Mouse (Mus musculus): Measurements from ENCODE around the gene Camk1d. TPM values are rescaled to one million over a fixed set of nuclear protein-coding genes. Genes with fewer than 3 reads are reported as not detected.
A peak's percentile ranks its signal among the peaks of the same experiment; 100 is the strongest.

Camk1d gene
- polyA plus RNA-seq, 1 experiment from 2014 or later: 2.2 TPM

GRCm38 (mm10) chr2:5640586-5640985 is 73.7 kb downstream of the Camk1d start:
- no peaks in the 10 kb centered on the region for H3K27me3 ChIP-seq (replicated peaks)
- H3K27ac ChIP-seq (replicated peaks): no peak overlapping the region
- H3K36me3 ChIP-seq: no peaks in the 10 kb centered on the region
- no peaks in the 10 kb centered on the region for H3K9me3 ChIP-seq
- H3K9ac ChIP-seq: no peak overlapping the region
- WGBS: 87% methylated on average over 5 of the region's 5 CpGs
- H3K4me2 ChIP-seq: no peak overlapping the region
- H3K4me1 ChIP-seq: peaks cover 11% of the 10 kb centered on the region
- no peak overlapping the region for H3K4me3 ChIP-seq
- no peak for ATAC-seq (ENCODE audit: extremely low read depth, insufficient number of reproducible peaks, low FRiP score, low TSS enrichment)

- 74% methylated on average over 14 of the region's 14 CpGs for WGBS
Observed at GRCm38 (mm10) chr2:5636801-5637742, 77.2 kb downstream of the Camk1d start.

GRCm38 (mm10) chr2:5632355-5632684 is 82.0 kb downstream of the Camk1d start:
- WGBS: 83% methylated on average over 6 of the region's 6 CpGs
- Histone ChIP-seq H3K4me1 (0 out of 2 replicates have a peak, but pooled peaks cover 2% of the 10 kb centered on the region), H3K36me3 (no peaks in the 10 kb centered on the region), H3K4me2 (no peak overlapping the region), H3K9me3 (no peaks in the 10 kb centered on the region), H3K27ac (replicated peaks) (no peak overlapping the region), H3K9ac (no peak overlapping the region), H3K27me3 (replicated peaks) (no peaks in the 10 kb centered on the region), H3K4me3 (no peak overlapping the region)
- no peak for ATAC-seq (ENCODE audit: extremely low read depth, insufficient number of reproducible peaks, low FRiP score, low TSS enrichment)

More at GRCm38 (mm10) chr2:5636801-5637742, 77.2 kb downstream of the Camk1d start:
- H3K9me3 ChIP-seq: no peaks in the 10 kb centered on the region
- no peak overlapping the region for H3K4me3 ChIP-seq
- H3K36me3 ChIP-seq: no peaks in the 10 kb centered on the region
- no peak overlapping the region for H3K4me2 ChIP-seq
- no peak for ATAC-seq (ENCODE audit: extremely low read depth, insufficient number of reproducible peaks, low FRiP score, low TSS enrichment)
- no peaks in the 10 kb centered on the region for H3K27me3 ChIP-seq (replicated peaks)
- peaks cover 11% of the 10 kb centered on the region for H3K4me1 ChIP-seq
- H3K9ac ChIP-seq: no peak overlapping the region
- H3K27ac ChIP-seq (replicated peaks): no peak overlapping the region

GRCm38 (mm10) chr2:5631676-5632354 is 82.5 kb downstream of the Camk1d start:
- Histone ChIP-seq H3K4me3 (no peak overlapping the region), H3K4me1 (0 out of 2 replicates have a peak, but pooled peaks cover 2% of the 10 kb centered on the region), H3K27me3 (replicated peaks) (no peaks in the 10 kb centered on the region), H3K4me2 (no peak overlapping the region), H3K9ac (no peak overlapping the region), H3K36me3 (no peaks in the 10 kb centered on the region), H3K27ac (replicated peaks) (no peak overlapping the region), H3K9me3 (0 out of 2 replicates have a peak, but pooled peaks cover 4% of the 10 kb centered on the region)
- 77% methylated on average over 11 of the region's 11 CpGs for WGBS
- no peak for ATAC-seq (ENCODE audit: extremely low read depth, insufficient number of reproducible peaks, low FRiP score, low TSS enrichment)

DNA sequence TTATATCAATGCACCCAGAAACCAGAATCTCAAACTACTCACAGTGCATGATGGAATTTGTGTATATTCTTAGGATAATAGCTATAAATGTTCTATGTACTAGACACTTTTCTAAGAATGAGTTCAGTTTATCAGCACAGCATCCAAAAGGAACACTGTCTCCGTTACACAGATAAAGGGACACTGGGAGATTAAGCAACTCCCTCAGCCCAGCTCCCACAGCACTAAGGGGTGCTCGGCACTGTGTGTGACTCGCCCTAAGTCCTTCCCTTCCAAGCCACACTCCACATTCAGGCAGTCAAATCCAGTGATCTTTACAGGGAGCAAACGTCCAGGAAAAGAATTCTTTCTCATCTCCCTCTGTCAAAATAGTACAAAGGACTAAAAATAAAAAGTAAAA is 83.6 kb downstream of the Camk1d start:
- ATAC-seq (ENCODE audit: extremely low read depth, insufficient number of reproducible peaks, low FRiP score, low TSS enrichment): no peak
- H3K9ac ChIP-seq: no peak overlapping the region
- WGBS: 35% methylated on average over 4 of the region's 4 CpGs
- 0 out of 2 replicates have a peak, but pooled peaks cover 6% of the 10 kb centered on the region for H3K9me3 ChIP-seq
- H3K27me3 ChIP-seq (replicated peaks): no peaks in the 10 kb centered on the region
- 0 out of 2 replicates have a peak, but pooled peaks cover 2% of the 10 kb centered on the region for H3K4me1 ChIP-seq
- H3K27ac ChIP-seq (replicated peaks): no peak overlapping the region
- no peak overlapping the region for H3K4me3 ChIP-seq
- H3K36me3 ChIP-seq: no peaks in the 10 kb centered on the region
- H3K4me2 ChIP-seq: no peak overlapping the region

DNA sequence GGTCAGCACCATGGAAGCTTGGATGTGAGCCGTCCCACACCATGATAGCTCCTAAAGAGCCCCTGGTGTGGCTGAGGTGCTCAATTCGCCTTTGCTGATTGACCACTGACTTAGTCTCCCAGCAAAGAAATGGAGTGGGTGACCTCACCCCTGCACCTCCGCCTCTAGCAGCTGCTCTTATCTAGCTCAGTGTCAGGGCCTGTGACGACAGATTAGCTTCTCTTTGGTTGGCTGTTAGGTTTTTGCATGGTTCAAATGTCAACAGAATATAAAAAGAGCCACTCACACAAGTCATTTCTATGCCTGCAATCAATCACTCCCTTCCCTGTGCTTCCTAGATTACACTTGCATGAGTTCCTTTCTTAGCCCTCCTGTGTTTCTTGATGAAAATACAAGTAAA is 89.9 kb downstream of the Camk1d start:
- H3K36me3 ChIP-seq: no peaks in the 10 kb centered on the region
- no peak overlapping the region for H3K27ac ChIP-seq (replicated peaks)
- no peaks in the 10 kb centered on the region for H3K27me3 ChIP-seq (replicated peaks)
- ATAC-seq (ENCODE audit: extremely low read depth, insufficient number of reproducible peaks, low FRiP score, low TSS enrichment): no peak
- no peak overlapping the region for H3K4me2 ChIP-seq
- no peak overlapping the region for H3K4me3 ChIP-seq
- 8% methylated on average over 4 of the region's 4 CpGs for WGBS
- peaks cover 10% of the 10 kb centered on the region for H3K4me1 ChIP-seq
- H3K9me3 ChIP-seq: 0 out of 2 replicates have a peak, but pooled peaks cover 6% of the 10 kb centered on the region
- H3K9ac ChIP-seq: no peak overlapping the region

- H3K4me2 ChIP-seq: no peak overlapping the region
- no peak overlapping the region for H3K4me3 ChIP-seq
- peaks cover 22% of the 10 kb centered on the region for H3K4me1 ChIP-seq
- H3K27ac ChIP-seq (replicated peaks): no peak overlapping the region
- 84% methylated on average over 8 of the region's 8 CpGs for WGBS
- no peak overlapping the region for H3K9ac ChIP-seq
- ATAC-seq (ENCODE audit: extremely low read depth, insufficient number of reproducible peaks, low FRiP score, low TSS enrichment): no peak
- no peaks in the 10 kb centered on the region for H3K27me3 ChIP-seq (replicated peaks)
- H3K9me3 ChIP-seq: no peaks in the 10 kb centered on the region
- H3K36me3 ChIP-seq: no peaks in the 10 kb centered on the region
Observed at GRCm38 (mm10) chr2:5618361-5618896, 95.9 kb downstream of the Camk1d start.

DNA sequence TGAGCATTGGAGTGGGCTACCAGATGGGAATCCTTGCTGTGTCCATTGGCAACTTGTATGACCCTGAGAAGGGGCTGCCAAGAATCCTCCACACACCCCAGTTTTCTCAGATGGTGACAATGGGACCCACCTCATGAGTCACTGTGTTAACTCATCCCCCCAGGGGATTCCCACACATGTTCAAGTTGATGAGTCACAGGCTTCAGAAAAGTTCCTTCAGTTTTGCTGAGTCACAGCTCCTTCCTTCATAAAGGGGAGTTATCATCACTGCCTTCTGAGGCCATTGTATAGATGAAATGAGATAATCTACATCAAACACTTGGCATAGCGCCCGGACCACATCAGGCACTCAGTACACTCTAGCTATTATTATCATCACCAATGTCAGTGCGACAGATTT is 99.4 kb downstream of the Camk1d start:
- peak; percentile 52 for ATAC-seq (ENCODE audit: extremely low read depth, insufficient number of reproducible peaks, low FRiP score, low TSS enrichment)
- Histone ChIP-seq H3K27me3 (replicated peaks) (no peaks in the 10 kb centered on the region), H3K4me1 (peaks cover 48% of the 10 kb centered on the region), H3K27ac (replicated peaks) (peak overlapping the region; percentile 83), H3K4me2 (no peak overlapping the region), H3K9ac (no peak overlapping the region), H3K9me3 (no peaks in the 10 kb centered on the region), H3K4me3 (no peak overlapping the region), H3K36me3 (no peaks in the 10 kb centered on the region)
- 64% methylated on average over 3 of the region's 3 CpGs for WGBS

GRCm38 (mm10) chr2:5614308-5614705 is 100.0 kb downstream of the Camk1d start:
- Histone ChIP-seq H3K4me1 (peaks cover 48% of the 10 kb centered on the region), H3K9ac (0 out of 2 replicates have a peak overlapping the region, but pooled peaks have one; percentile 24), H3K4me3 (no peak overlapping the region), H3K4me2 (peak overlapping the region; percentile 9; the same call in 1 of the 2 replicates), H3K27me3 (replicated peaks) (no peaks in the 10 kb centered on the region), H3K36me3 (no peaks in the 10 kb centered on the region), H3K9me3 (no peaks in the 10 kb centered on the region), H3K27ac (replicated peaks) (peak overlapping the region; percentile 83)
- ATAC-seq (ENCODE audit: extremely low read depth, insufficient number of reproducible peaks, low FRiP score, low TSS enrichment): no peak
- WGBS: 51% methylated on average over 2 of the region's 2 CpGs

GRCm38 (mm10) chr2:5613651-5614307 is 100.5 kb downstream of the Camk1d start:
- H3K4me2 ChIP-seq: peak overlapping the region; percentile 9
- no peak overlapping the region for H3K4me3 ChIP-seq
- no peaks in the 10 kb centered on the region for H3K27me3 ChIP-seq (replicated peaks)
- peak; percentile 54 for ATAC-seq (ENCODE audit: extremely low read depth, insufficient number of reproducible peaks, low FRiP score, low TSS enrichment)
- H3K36me3 ChIP-seq: no peaks in the 10 kb centered on the region
- H3K9me3 ChIP-seq: no peaks in the 10 kb centered on the region
- no peak overlapping the region for H3K9ac ChIP-seq
- H3K4me1 ChIP-seq: peaks cover 48% of the 10 kb centered on the region
- 48% methylated on average over 12 of the region's 12 CpGs for WGBS
- H3K27ac ChIP-seq (replicated peaks): peak overlapping the region; percentile 83

- no peaks in the 10 kb centered on the region for H3K9me3 ChIP-seq
- H3K27me3 ChIP-seq (replicated peaks): no peaks in the 10 kb centered on the region
- H3K4me1 ChIP-seq: peaks cover 48% of the 10 kb centered on the region
- 6% methylated on average over 1 of the region's 1 CpGs for WGBS
- H3K4me2 ChIP-seq: no peak overlapping the region
- H3K27ac ChIP-seq (replicated peaks): peak overlapping the region; percentile 83
- ATAC-seq (ENCODE audit: extremely low read depth, insufficient number of reproducible peaks, low FRiP score, low TSS enrichment): no peak
- no peak overlapping the region for H3K4me3 ChIP-seq
- H3K9ac ChIP-seq: no peak overlapping the region
- H3K36me3 ChIP-seq: no peaks in the 10 kb centered on the region
Observed at GRCm38 (mm10) chr2:5611601-5612000, 102.7 kb downstream of the Camk1d start.
